Mouse (Mus musculus) intestine, embryonic 15.5 days (tissue): Measurements from ENCODE around the gene Gda. TPM values are rescaled to one million over a fixed set of nuclear protein-coding genes. Genes with fewer than 3 reads are reported as not detected.

Experiments used
- ATAC-seq: fragments of 200-750 bp; cut with Nextera tagmentation; 2 replicates; pipeline ENCODE4 v1.8.0; 2017; ENCODE audit warnings: moderate TSS enrichment, moderate library complexity
- H3K27ac ChIP-seq: fragments of 300-500 bp; sonication (generic); 2 replicates; pipeline ENCODE4 v1.5.1; 2015; ENCODE audit warnings: mild to moderate bottlenecking, inconsistent platforms
- H3K27me3 ChIP-seq: fragments of 300-500 bp; sonication (generic); replicated peaks from 2 replicates; pipeline ENCODE4 v1.6.1; 2015; ENCODE audit warnings: inconsistent platforms
- H3K36me3 ChIP-seq: fragments of 300-500 bp; sonication (generic); 2 replicates; pipeline ENCODE4 v1.6.1; 2015; ENCODE audit warnings: inconsistent platforms
- H3K4me1 ChIP-seq: fragments of 300-500 bp; sonication (generic); replicated peaks from 2 replicates; pipeline ENCODE4 v1.6.1; 2015; ENCODE audit warnings: inconsistent platforms
- H3K4me2 ChIP-seq: fragments of 300-500 bp; sonication (generic); replicated peaks from 2 replicates; pipeline ENCODE4 v1.6.1; 2015; ENCODE audit warnings: mild to moderate bottlenecking, inconsistent platforms
- H3K4me3 ChIP-seq: fragments of 300-500 bp; sonication (generic); replicated peaks from 2 replicates; pipeline ENCODE4 v1.5.1; 2015; ENCODE audit warnings: inconsistent platforms
- H3K9ac ChIP-seq: fragments of 300-500 bp; sonication (generic); 2 replicates; pipeline ENCODE4 v1.6.1; 2015; ENCODE audit warnings: inconsistent platforms
- H3K9me3 ChIP-seq: fragments of 300-500 bp; sonication (generic); 2 replicates; pipeline ENCODE4 v1.6.1; 2016; ENCODE audit warnings: inconsistent platforms
- WGBS: fragments of 180-500 bp; shearing (Covaris S2); methylation state at CpG from one replicate; pipeline ENCODE4 v1.1.7; 2015; 5-methylcytosine and 5-hydroxymethylcytosine counted together
- polyA plus RNA-seq: library from polyadenylated mRNA; unstranded; fragments of >200 nt; fragmentation: Nextera tagmentation; extraction: Ambion mirVana; gene quantifications from 2 replicates; pipeline ENCODE4 v1.2.1, GENCODE M21; 2015

The Gda gene
- polyA plus RNA-seq, 1 experiment from 2014 or later: 9.1 TPM

GRCm38 (mm10) chr19:21436566-21436965 lies 36.7 kb downstream of the Gda start:
- Histone ChIP-seq H3K27ac (no peak overlapping the region), H3K27me3 (no peaks in the 10 kb centered on the region), H3K9ac (no peak overlapping the region), H3K4me2 (no peak overlapping the region), H3K4me3 (no peak overlapping the region), H3K4me1 (no peaks in the 10 kb centered on the region), H3K36me3 (no peaks in the 10 kb centered on the region), H3K9me3 (no peaks in the 10 kb centered on the region)
- ATAC-seq: no peak
- WGBS: 87% methylated on average over 3 of the region's 3 CpGs

- Histone ChIP-seq H3K4me3 (no peak overlapping the region), H3K27me3 (no peaks in the 10 kb centered on the region), H3K27ac (no peak overlapping the region), H3K4me2 (no peak overlapping the region), H3K36me3 (no peaks in the 10 kb centered on the region), H3K4me1 (no peaks in the 10 kb centered on the region), H3K9me3 (no peaks in the 10 kb centered on the region), H3K9ac (no peak overlapping the region)
- WGBS: 65% methylated on average over 4 of the region's 4 CpGs
- ATAC-seq: peak; percentile 83
Observed at GRCm38 (mm10) chr19:21433348-21433747, 39.9 kb downstream of the Gda start.

DNA sequence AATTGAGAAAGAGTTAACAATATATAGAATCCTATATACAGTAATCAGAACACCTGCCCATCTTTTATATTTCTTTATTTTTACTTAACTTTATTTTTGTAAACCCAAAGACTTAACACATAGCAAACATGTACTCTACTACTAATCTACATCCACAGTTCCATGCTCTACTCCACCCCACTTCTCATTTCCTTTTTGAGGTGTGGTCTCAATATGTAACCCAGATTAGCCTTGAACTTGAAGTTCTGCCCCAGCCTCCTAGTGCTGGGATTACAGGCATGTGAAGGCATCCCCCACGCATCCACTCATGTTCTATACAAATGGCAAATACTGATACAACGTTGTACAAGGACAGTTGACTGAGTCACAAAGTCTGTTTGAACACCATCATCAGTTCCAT lies 40.4 kb downstream of the Gda start:
- Histone ChIP-seq H3K4me1 (no peaks in the 10 kb centered on the region), H3K9ac (no peak overlapping the region), H3K27ac (no peak overlapping the region), H3K27me3 (no peaks in the 10 kb centered on the region), H3K4me3 (no peak overlapping the region), H3K9me3 (no peaks in the 10 kb centered on the region), H3K36me3 (no peaks in the 10 kb centered on the region), H3K4me2 (no peak overlapping the region)
- ATAC-seq: no peak; the same call in 1 of the 2 replicates
- 75% methylated on average over 2 of the region's 2 CpGs for WGBS

GRCm38 (mm10) chr19:21432286-21432685 lies 41.0 kb downstream of the Gda start:
- Histone ChIP-seq H3K4me2 (no peak overlapping the region), H3K9me3 (no peaks in the 10 kb centered on the region), H3K4me3 (no peak overlapping the region), H3K9ac (no peak overlapping the region), H3K27me3 (no peaks in the 10 kb centered on the region), H3K4me1 (no peaks in the 10 kb centered on the region), H3K27ac (no peak overlapping the region), H3K36me3 (no peaks in the 10 kb centered on the region)
- WGBS: 91% methylated on average over 3 of the region's 3 CpGs
- ATAC-seq: no peak

DNA sequence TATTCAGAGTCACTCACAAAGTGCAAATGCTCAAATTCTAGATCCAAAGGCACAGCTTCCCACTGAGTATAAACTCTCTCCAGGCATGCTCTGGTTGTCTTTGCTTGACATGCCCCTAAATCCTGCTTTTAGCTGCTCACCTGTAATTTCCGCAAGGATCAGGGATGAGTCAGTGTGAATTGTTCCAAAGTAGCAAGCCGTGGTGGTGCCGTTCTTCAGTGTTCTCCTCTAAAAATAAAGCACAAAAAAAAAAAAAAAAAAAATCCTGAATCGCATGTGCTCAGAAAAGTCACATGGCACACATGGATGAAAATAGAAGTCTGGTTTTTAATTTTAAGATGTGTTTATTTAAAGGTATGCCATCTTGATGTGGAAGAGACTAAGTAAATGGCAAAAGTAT lies 47.9 kb downstream of the Gda start:
- Histone ChIP-seq H3K27me3 (no peaks in the 10 kb centered on the region), H3K9me3 (no peaks in the 10 kb centered on the region), H3K4me2 (no peak overlapping the region), H3K36me3 (no peaks in the 10 kb centered on the region), H3K4me1 (no peaks in the 10 kb centered on the region), H3K27ac (no peak overlapping the region), H3K4me3 (no peak overlapping the region), H3K9ac (no peak overlapping the region)
- ATAC-seq: no peak
- 82% methylated on average over 4 of the region's 4 CpGs for WGBS

DNA sequence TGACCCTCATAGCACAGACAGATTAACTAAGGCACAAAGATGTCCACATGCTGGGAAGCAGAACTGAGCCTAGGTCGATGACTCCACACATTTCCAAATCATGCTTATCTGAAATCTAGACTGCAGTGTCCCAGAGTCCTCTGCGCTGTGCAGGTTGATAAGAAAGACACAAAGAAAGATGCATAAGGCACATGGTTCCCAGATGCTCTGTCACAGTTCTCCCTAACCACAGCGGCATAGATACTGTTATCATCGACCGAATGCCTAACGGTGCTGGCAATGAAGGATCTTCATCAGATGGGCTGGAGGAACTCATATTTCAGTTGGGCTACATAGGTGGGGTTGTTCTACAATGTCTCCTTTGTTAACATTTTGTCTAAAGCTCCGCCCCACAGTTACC lies 49.5 kb downstream of the Gda start:
- Histone ChIP-seq H3K27me3 (no peaks in the 10 kb centered on the region), H3K4me3 (no peak overlapping the region), H3K27ac (no peak overlapping the region), H3K4me2 (no peak overlapping the region), H3K36me3 (no peaks in the 10 kb centered on the region), H3K9ac (no peak overlapping the region), H3K9me3 (no peaks in the 10 kb centered on the region), H3K4me1 (no peaks in the 10 kb centered on the region)
- WGBS: 87% methylated on average over 7 of the region's 7 CpGs
- ATAC-seq: no peak

DNA sequence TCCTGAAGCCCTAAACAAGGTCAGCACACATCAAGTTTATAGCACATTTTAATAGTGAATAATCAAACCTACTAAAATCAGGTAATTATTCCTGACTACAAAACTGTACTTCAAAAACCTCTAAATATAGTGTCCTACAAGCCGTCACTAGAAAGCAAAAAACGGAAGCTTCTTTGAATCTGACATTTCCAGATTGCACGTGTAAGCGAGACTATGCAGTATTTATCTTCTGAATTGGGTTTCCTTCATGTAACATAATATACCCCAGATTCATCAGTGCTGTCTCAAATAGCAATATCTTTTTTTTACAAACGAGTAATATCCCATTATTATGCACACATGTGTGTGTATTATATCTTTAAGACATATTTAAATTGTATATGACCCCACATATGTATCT lies 54.8 kb downstream of the Gda start:
- H3K27ac ChIP-seq: no peak overlapping the region
- H3K4me2 ChIP-seq: no peak overlapping the region
- no peaks in the 10 kb centered on the region for H3K9me3 ChIP-seq
- no peak overlapping the region for H3K4me3 ChIP-seq
- no peak for ATAC-seq
- no peaks in the 10 kb centered on the region for H3K36me3 ChIP-seq
- no peaks in the 10 kb centered on the region for H3K27me3 ChIP-seq
- 86% methylated on average over 5 of the region's 5 CpGs for WGBS
- no peak overlapping the region for H3K9ac ChIP-seq
- no peaks in the 10 kb centered on the region for H3K4me1 ChIP-seq

DNA sequence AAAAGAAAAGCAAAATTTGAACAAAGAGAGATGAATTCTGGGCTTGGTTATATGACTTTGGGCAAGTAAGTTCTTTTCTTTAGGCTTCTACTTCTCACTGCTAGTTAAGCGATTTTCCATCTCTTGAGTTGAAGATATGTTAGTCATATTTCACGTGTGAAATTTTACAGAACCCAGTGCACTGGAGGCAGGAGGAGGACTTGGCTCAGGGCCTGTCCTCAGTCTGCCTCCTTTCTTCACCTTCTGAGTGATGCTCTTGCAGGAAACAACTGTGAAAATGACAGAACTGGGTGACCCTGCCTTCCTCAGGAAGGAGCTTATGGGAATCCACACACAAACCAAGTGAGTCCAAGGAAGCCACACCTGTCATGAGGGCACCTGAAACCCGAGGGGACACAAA lies 57.9 kb downstream of the Gda start:
- ATAC-seq: no peak
- 73% methylated on average over 3 of the region's 3 CpGs for WGBS
- no peaks in the 10 kb centered on the region for H3K9me3 ChIP-seq

GRCm38 (mm10) chr19:21409178-21409577 lies 64.1 kb downstream of the Gda start:
- WGBS: 92% methylated on average over 4 of the region's 4 CpGs

More for the DNA sequence above, 57.9 kb downstream of the Gda start:
- Histone ChIP-seq H3K9ac (no peak overlapping the region), H3K27me3 (no peaks in the 10 kb centered on the region), H3K4me1 (no peaks in the 10 kb centered on the region), H3K4me3 (no peak overlapping the region), H3K36me3 (no peaks in the 10 kb centered on the region), H3K4me2 (no peak overlapping the region), H3K27ac (no peak overlapping the region)

DNA sequence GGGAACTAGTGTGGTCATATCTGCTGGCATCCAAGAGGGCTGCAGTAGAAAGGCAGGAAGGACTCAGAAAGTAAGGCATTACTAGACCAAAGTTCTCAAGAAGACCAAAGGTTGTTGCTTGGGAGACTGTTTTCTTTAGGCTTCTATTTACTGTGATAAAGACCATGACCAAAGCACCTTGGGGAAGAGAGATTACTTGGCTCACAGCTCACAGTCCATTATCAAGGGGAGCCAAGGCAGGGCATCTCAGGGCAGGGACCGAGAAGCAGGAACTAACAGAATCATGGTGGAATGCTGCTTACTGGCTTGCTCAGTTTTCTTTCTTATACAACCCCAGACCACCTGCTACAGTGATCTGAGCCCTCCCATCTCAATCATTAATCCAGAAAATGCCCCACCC lies 65.9 kb downstream of the Gda start:
- H3K4me1 ChIP-seq: no peaks in the 10 kb centered on the region
- no peak overlapping the region for H3K9ac ChIP-seq
- no peaks in the 10 kb centered on the region for H3K36me3 ChIP-seq
- H3K27me3 ChIP-seq: no peaks in the 10 kb centered on the region
- WGBS: 78% methylated on average over 1 of the region's 1 CpGs
- no peaks in the 10 kb centered on the region for H3K9me3 ChIP-seq
- no peak overlapping the region for H3K27ac ChIP-seq
- H3K4me2 ChIP-seq: no peak overlapping the region
- peak; percentile 76 for ATAC-seq
- H3K4me3 ChIP-seq: no peak overlapping the region

More at GRCm38 (mm10) chr19:21409178-21409577, 64.1 kb downstream of the Gda start:
- Histone ChIP-seq H3K36me3 (no peaks in the 10 kb centered on the region), H3K4me2 (no peak overlapping the region), H3K4me1 (no peaks in the 10 kb centered on the region), H3K9me3 (no peaks in the 10 kb centered on the region), H3K27ac (no peak overlapping the region), H3K27me3 (no peaks in the 10 kb centered on the region), H3K4me3 (no peak overlapping the region), H3K9ac (no peak overlapping the region)
- no peak for ATAC-seq

DNA sequence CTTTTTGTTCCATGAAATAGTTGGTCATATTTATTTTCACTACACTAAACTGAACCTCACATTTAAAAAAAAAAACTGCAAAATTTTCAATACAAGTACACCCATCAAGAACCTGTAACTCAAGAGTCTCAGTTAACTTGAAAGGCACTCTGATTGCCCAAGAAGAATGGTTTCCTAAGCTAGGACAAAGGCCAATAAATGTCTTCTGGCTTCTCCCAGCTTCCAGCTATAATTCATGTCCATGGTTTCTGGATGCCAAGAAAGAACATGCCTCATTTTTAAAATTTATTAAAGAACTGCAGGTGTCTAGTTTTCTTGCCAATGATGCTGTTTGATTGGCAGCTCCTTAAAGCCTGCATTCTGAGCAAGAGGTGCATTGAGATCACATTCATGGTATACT lies 75.3 kb downstream of the Gda start:
- no peak overlapping the region for H3K27ac ChIP-seq
- no peaks in the 10 kb centered on the region for H3K4me1 ChIP-seq
- no peaks in the 10 kb centered on the region for H3K9me3 ChIP-seq
- no peak overlapping the region for H3K9ac ChIP-seq
- ATAC-seq: no peak
- H3K4me3 ChIP-seq: no peak overlapping the region
- H3K27me3 ChIP-seq: no peaks in the 10 kb centered on the region
- no peak overlapping the region for H3K4me2 ChIP-seq
- H3K36me3 ChIP-seq: no peaks in the 10 kb centered on the region

- ATAC-seq: no peak
- H3K36me3 ChIP-seq: no peaks in the 10 kb centered on the region
- H3K4me3 ChIP-seq: no peak overlapping the region
- no peak overlapping the region for H3K27ac ChIP-seq
- H3K9me3 ChIP-seq: no peaks in the 10 kb centered on the region
- H3K4me2 ChIP-seq: no peak overlapping the region
- no peaks in the 10 kb centered on the region for H3K4me1 ChIP-seq
- H3K9ac ChIP-seq: no peak overlapping the region
- 91% methylated on average over 7 of the region's 7 CpGs for WGBS
- H3K27me3 ChIP-seq: no peaks in the 10 kb centered on the region
Observed at GRCm38 (mm10) chr19:21396364-21396763, 76.9 kb downstream of the Gda start.

DNA sequence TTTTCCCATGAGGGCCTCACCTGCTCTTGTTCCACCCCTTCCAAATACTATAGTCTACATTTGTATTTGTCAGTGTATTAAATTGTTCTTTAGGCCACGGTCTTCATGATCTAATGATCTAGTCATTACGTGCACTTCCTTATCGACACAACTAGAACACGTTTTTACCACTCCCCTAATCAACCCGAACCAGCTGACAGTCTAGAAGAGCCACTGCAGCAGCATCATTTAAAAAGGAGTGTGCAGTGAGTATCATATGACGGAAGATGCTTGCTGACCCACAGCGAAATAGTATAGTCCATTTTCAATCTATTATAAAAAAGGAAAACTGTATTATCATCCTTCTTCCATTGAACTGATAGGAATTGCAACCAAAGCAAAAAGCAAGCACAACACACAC lies 82.3 kb downstream of the Gda start:
- H3K27ac ChIP-seq: no peak overlapping the region
- no peak overlapping the region for H3K9ac ChIP-seq
- no peaks in the 10 kb centered on the region for H3K36me3 ChIP-seq
- ATAC-seq: no peak
- H3K4me1 ChIP-seq: no peaks in the 10 kb centered on the region
- H3K9me3 ChIP-seq: no peaks in the 10 kb centered on the region
- H3K4me2 ChIP-seq: no peak overlapping the region
- no peaks in the 10 kb centered on the region for H3K27me3 ChIP-seq
- no peak overlapping the region for H3K4me3 ChIP-seq
- 88% methylated on average over 7 of the region's 7 CpGs for WGBS

GRCm38 (mm10) chr19:21386842-21387241 lies 86.4 kb downstream of the Gda start:
- 65% methylated on average over 2 of the region's 2 CpGs for WGBS
- ATAC-seq: no peak
- H3K4me1 ChIP-seq: no peaks in the 10 kb centered on the region
- no peak overlapping the region for H3K4me3 ChIP-seq
- no peaks in the 10 kb centered on the region for H3K36me3 ChIP-seq
- H3K9me3 ChIP-seq: no peaks in the 10 kb centered on the region
- no peak overlapping the region for H3K9ac ChIP-seq
- H3K27ac ChIP-seq: no peak overlapping the region
- H3K27me3 ChIP-seq: no peaks in the 10 kb centered on the region
- no peak overlapping the region for H3K4me2 ChIP-seq
